Mouse (Mus musculus) heart, postnatal 0 days (tissue): ENCODE measurements around the gene Wfdc10. TPM values are rescaled to one million over a fixed set of nuclear protein-coding genes. Genes with fewer than 3 reads are reported as not detected.
"Not testable (repeated sequence)": the region's sequence is repeated elsewhere in the genome, so short reads cannot be mapped to it uniquely, and the experiment has no call there.

Experiments
- ATAC-seq: fragments of 200-750 bp; cut with Nextera tagmentation; 2 replicates; pipeline ENCODE4 v1.8.0; 2017; ENCODE audit warnings: low read depth, moderate number of reproducible peaks, moderate library complexity; ENCODE audit not compliant: insufficient read depth
- DNase-seq: peaks from one replicate; pipeline ENCODE4 v3.0.0-alpha.2; 2016; ENCODE audit warnings: low spot score
- H3K27ac ChIP-seq: fragments of 300-500 bp; sonication (generic); 2 replicates; pipeline ENCODE4 v1.5.1; 2014; ENCODE audit warnings: low read depth, mild to moderate bottlenecking
- H3K27me3 ChIP-seq: fragments of 300-500 bp; sonication (generic); 2 replicates; pipeline ENCODE4 v1.6.1; 2014; ENCODE audit warnings: low read length, mixed read lengths; ENCODE audit not compliant: control insufficient read depth, insufficient read depth
- H3K36me3 ChIP-seq: fragments of 300-500 bp; sonication (generic); replicated peaks from 2 replicates; pipeline ENCODE4 v1.6.1; 2014; ENCODE audit warnings: low read length, mixed read lengths; ENCODE audit not compliant: control insufficient read depth, insufficient read depth
- H3K4me1 ChIP-seq: fragments of 300-500 bp; sonication (generic); 2 replicates; pipeline ENCODE4 v1.6.1; 2014; ENCODE audit warnings: antibody characterized with exemption; ENCODE audit not compliant: control insufficient read depth, insufficient read depth
- H3K4me2 ChIP-seq: fragments of 300-500 bp; sonication (generic); 2 replicates; pipeline ENCODE4 v1.6.1; 2014; ENCODE audit warnings: low read depth, mild to moderate bottlenecking, low read length, moderate library complexity
- H3K4me3 ChIP-seq: fragments of 300-500 bp; sonication (generic); 2 replicates; pipeline ENCODE4 v1.5.1; 2014; ENCODE audit warnings: low read depth, low read length
- H3K9ac ChIP-seq: fragments of 300-500 bp; sonication (generic); replicated peaks from 2 replicates; pipeline ENCODE4 v1.6.1; 2014; ENCODE audit warnings: low read depth, low read length, mixed read lengths
- H3K9me3 ChIP-seq: fragments of 300-500 bp; sonication (generic); replicated peaks from 2 replicates; pipeline ENCODE4 v1.6.1; 2016; ENCODE audit warnings: low read length; ENCODE audit not compliant: control insufficient read depth
- CTCF ChIP-seq: IDR thresholded peaks from 2 replicates; pipeline ENCODE4 v1.5.1; 2016; ENCODE audit warnings: antibody characterized with exemption, control low read depth, low read depth
- EP300 ChIP-seq: IDR thresholded peaks from 2 replicates; pipeline ENCODE4 v1.6.1; 2016; ENCODE audit warnings: antibody characterized with exemption, low read depth
- WGBS: fragments of 180-500 bp; shearing (Covaris S2); extraction: QIAGEN DNeasy Blood & Tissue Kit; methylation state at CpG from one replicate; pipeline ENCODE4 v1.1.7; 2014; 5-methylcytosine and 5-hydroxymethylcytosine counted together
- polyA plus RNA-seq: library from polyadenylated mRNA; unstranded; fragments of >200 nt; fragmentation: Nextera tagmentation; extraction: Ambion mirVana; gene quantifications from 2 replicates; pipeline ENCODE4 v1.2.1, GENCODE M21; 2015
- total RNA-seq: library from RNA; depleted of rRNA; stranded (reverse); fragments of >200 nt; gene quantifications from 2 replicates; pipeline ENCODE4 v1.2.3, GENCODE M21; 2014; ENCODE audit warnings: low replicate concordance; rRNA removed

Wfdc10 gene
- not detected in 2 replicates for total RNA-seq
- not detected in 2 replicates for polyA plus RNA-seq

DNA sequence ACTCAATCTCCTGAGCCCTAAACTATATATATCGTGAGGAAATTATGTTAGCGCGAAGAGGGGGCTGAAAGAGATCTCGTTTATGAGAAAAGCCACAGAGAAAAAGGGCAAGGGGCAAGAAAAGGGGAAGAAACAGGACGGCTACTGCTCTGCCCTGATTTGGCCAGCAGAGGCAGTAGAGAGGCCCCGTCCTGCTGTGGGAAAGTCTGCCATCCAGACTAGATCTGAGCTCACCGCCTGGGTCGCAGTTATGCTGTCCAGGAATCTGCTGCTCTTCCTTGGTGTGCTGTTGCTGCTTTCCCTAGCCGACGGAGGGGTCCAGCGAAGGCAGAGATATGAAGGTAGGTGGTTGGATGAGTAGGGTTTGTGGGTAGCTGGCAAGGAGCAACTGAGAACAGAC, at the start of gene Wfdc10:
Wfdc10 (plus strand) TSS at position 189 of the 400 bp plus-strand sequence.
- H3K9me3 ChIP-seq, result no peaks in the 10 kb centered on the region
- peak; percentile 49 for DNase-seq
- no peak within 1 kb of the TSS for H3K9ac ChIP-seq
- H3K4me2 ChIP-seq, result no peak within 1 kb of the TSS
- H3K4me3 ChIP-seq, result no peak within 1 kb of the TSS
- TF ChIP-seq CTCF (peak; percentile 70), EP300 (no peak)
- no peaks in the 10 kb centered on the region for H3K27me3 ChIP-seq
- no peaks in the 10 kb centered on the region for H3K36me3 ChIP-seq
- H3K27ac ChIP-seq, result no peak within 1 kb of the TSS
- WGBS, result 13% methylated on average over 11 of the region's 11 CpGs
- ATAC-seq, result no peak
- no peaks in the 10 kb centered on the region for H3K4me1 ChIP-seq

DNA sequence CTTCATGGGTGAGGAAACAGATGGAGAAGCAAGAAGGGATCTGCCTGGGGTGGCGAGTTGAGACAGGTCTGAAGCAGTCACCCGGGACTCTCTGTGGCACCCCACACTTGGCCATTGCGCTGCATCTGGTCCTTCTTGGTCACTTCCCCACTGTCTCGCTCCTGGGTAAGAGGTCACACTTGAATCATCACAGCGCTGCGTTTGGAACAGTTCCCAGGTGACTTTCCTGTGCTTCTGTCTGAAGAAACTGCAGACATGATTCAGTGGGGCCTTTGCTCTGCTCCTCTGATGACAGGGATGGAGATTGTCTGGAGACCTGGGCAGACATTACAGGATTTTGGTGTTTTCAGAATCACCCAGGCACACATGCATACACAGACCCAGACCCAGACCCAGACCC, 47.1 kb upstream of the Wfdc10 start:
- Histone ChIP-seq H3K27ac (no peak overlapping the region), H3K9ac (no peak overlapping the region), H3K4me1 (no peaks in the 10 kb centered on the region), H3K36me3 (no peaks in the 10 kb centered on the region), H3K27me3 (no peaks in the 10 kb centered on the region), H3K4me3 (no peak overlapping the region), H3K9me3 (0 out of 2 replicates have a peak, but pooled peaks cover under 1% of the 10 kb centered on the region), H3K4me2 (no peak overlapping the region)
- 63% methylated on average over 6 of the region's 6 CpGs for WGBS
- DNase-seq, result no peak
- TF ChIP-seq EP300, result no peak
- no peak for TF ChIP-seq CTCF
- no peak for ATAC-seq

DNA sequence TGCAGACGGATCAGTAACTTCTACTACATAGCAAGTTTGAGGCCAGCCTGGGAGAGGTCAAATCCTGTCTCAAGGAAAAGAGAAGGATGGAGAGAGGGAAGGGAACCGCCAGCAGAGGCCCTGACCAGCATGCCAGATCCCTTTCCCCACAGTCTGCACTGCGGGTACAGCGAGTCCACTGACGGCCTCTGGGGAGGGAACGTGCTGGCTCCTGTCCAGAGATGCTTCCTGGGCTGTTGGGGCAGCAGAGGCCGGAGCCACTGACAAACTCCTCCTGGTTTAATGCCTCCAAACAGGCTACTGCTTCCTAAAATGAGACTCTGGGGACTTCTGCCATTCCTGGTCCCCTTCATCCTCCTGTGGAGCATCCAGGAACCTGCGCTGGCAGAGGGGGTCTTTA, 42.4 kb upstream of the Wfdc10 start, which contains the start of the genes Wfdc6b and Wfdc8:
Wfdc6b (plus strand) TSS at position 52 of the 400 bp plus-strand sequence.
Wfdc8 (minus strand) TSS at position 156 of the 400 bp plus-strand sequence.
- H3K9ac ChIP-seq, H3K4me2 ChIP-seq, H3K27me3 ChIP-seq, H3K27ac ChIP-seq, H3K4me1 ChIP-seq, DNase-seq, ATAC-seq, H3K4me3 ChIP-seq, H3K9me3 ChIP-seq, H3K36me3 ChIP-seq: not testable (repeated sequence)
- WGBS, result 44% methylated on average over 8 of the region's 8 CpGs

DNA sequence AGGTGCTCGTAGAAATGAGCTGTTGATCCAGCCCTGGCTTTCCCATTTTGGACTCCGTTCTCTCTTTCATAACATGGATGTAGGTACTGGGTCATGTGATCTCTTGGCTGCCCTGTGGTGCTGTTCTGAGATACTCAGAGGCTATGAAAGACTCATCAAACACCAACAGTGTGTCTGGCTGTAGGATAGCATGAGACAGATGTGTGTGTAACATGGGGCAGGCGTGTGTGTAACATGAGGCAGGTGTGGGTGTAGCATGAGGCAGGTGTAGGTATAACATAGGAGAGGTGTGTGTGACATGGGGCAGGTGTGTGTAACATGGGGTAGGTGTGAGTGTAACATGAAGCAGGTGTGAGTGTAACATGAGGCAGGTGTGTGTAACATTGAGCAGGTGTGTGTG, 40.5 kb upstream of the Wfdc10 start:
- Histone ChIP-seq H3K36me3 (no peaks in the 10 kb centered on the region), H3K4me1 (no peaks in the 10 kb centered on the region), H3K27me3 (no peaks in the 10 kb centered on the region), H3K27ac (no peak overlapping the region), H3K4me2 (no peak overlapping the region), H3K9ac (no peak overlapping the region), H3K4me3 (no peak overlapping the region), H3K9me3 (no peaks in the 10 kb centered on the region)
- DNase-seq (no peak), ATAC-seq (no peak)
- WGBS, result 87% methylated on average over 3 of the region's 3 CpGs
- TF ChIP-seq EP300 (no peak), CTCF (no peak)

DNA sequence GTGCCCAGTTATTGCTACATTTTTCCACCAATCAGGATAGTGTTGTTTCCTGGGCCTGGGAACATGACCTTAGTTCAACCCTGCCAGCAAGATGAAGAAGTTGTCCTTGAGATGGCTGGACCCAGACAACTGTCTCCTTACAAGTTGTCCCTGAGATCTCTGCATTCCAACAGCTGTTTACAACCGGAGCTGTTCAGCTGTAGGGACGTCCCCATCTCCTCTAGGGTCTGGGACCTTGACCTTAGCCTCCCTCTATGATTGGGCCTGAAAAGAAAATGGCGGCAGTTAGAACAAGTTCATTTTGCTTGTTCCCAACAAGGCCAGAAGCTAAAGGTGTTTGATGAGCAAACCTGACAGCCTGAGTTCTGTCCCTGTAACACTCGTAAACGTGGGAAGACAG, 36.8 kb upstream of the Wfdc10 start:
- Histone ChIP-seq H3K27me3 (no peaks in the 10 kb centered on the region), H3K4me1 (no peaks in the 10 kb centered on the region), H3K9me3 (no peaks in the 10 kb centered on the region), H3K4me2 (no peak overlapping the region), H3K4me3 (no peak overlapping the region), H3K36me3 (no peaks in the 10 kb centered on the region), H3K9ac (no peak overlapping the region), H3K27ac (no peak overlapping the region)
- WGBS, result 64% methylated on average over 5 of the region's 5 CpGs
- DNase-seq (no peak), ATAC-seq (no peak)
- no peak for TF ChIP-seq CTCF
- TF ChIP-seq EP300, result no peak

DNA sequence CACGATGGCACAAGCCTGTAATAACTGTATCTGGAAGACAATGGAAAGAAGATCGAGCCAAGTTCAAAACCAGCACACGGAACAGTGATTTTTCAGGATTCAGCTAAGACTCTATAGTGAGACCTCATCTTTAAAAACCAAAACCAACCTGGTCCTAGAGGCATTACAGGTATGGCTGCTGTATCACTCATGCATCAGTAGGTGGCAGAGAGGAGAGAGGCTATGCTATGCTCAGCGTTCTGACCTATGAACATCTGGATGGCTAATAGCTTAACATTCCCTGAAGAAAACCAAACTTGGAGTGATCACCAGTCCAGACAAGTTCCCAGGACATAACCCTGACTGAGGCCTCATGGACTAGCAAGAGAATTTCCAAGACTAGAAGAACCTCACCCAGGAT, 34.1 kb upstream of the Wfdc10 start:
- no peaks in the 10 kb centered on the region for H3K27me3 ChIP-seq
- H3K9ac ChIP-seq, result no peak overlapping the region
- H3K4me3 ChIP-seq, result no peak overlapping the region
- no peaks in the 10 kb centered on the region for H3K36me3 ChIP-seq
- no peak for TF ChIP-seq CTCF
- TF ChIP-seq EP300, result no peak
- no peak overlapping the region for H3K4me2 ChIP-seq
- no peaks in the 10 kb centered on the region for H3K4me1 ChIP-seq
- WGBS, result 73% methylated on average over 4 of the region's 4 CpGs
- DNase-seq, result no peak
- no peak overlapping the region for H3K27ac ChIP-seq
- no peaks in the 10 kb centered on the region for H3K9me3 ChIP-seq
- no peak for ATAC-seq
